Mouse (Mus musculus) C2C12 (cell line): ENCODE measurements around the gene Dynll2.

ENCODE experiments used
- CEBPB ChIP-seq: IDR thresholded peaks from one replicate; pipeline ENCODE4 v1.6.1; 2011; ENCODE audit warnings: low read depth, mild to moderate bottlenecking, control low read depth, moderate library complexity
- CTCF ChIP-seq: IDR thresholded peaks from one replicate; pipeline ENCODE4 v1.5.1; 2011; ENCODE audit not compliant: control insufficient read depth, insufficient read depth, insufficient read length
- MAX ChIP-seq: IDR thresholded peaks from one replicate; pipeline ENCODE4 v1.6.1; 2011; ENCODE audit warnings: mild to moderate bottlenecking, control low read depth
- MYOG ChIP-seq: IDR thresholded peaks from one replicate; pipeline ENCODE4 v1.6.1; 2011; ENCODE audit not compliant: control insufficient read depth, insufficient read length; ENCODE audit errors: extremely low read depth
- USF1 ChIP-seq: IDR thresholded peaks from one replicate; pipeline ENCODE4 v1.6.1; 2011; ENCODE audit warnings: low read depth, mild to moderate bottlenecking, control low read depth, moderate library complexity

GRCm38 (mm10) chr11:87965293-87965692 is 22.0 kb downstream of the Dynll2 start:
- no peak for TF ChIP-seq CTCF
- no peak for TF ChIP-seq MAX
- no peak for TF ChIP-seq USF1
- TF ChIP-seq CEBPB, result no peak
- no peak for TF ChIP-seq MYOG
